Mouse (Mus musculus) kidney, adult 9 months (tissue): ENCODE measurements at regions not wholly inside any gene's neighbourhood (a gene's known extent, or its start where the extent isn't known, plus 50 kb on each side); places are given as distances from the start of the nearest gene placed in this dataset.

Source experiments
- DNase-seq: peaks from one replicate; pipeline ENCODE4 v3.0.0; 2022

GRCm38 (mm10) chr3:34593279-34593678 is 56.9 kb upstream of the Sox2 start:
- no peak for DNase-seq

DNA sequence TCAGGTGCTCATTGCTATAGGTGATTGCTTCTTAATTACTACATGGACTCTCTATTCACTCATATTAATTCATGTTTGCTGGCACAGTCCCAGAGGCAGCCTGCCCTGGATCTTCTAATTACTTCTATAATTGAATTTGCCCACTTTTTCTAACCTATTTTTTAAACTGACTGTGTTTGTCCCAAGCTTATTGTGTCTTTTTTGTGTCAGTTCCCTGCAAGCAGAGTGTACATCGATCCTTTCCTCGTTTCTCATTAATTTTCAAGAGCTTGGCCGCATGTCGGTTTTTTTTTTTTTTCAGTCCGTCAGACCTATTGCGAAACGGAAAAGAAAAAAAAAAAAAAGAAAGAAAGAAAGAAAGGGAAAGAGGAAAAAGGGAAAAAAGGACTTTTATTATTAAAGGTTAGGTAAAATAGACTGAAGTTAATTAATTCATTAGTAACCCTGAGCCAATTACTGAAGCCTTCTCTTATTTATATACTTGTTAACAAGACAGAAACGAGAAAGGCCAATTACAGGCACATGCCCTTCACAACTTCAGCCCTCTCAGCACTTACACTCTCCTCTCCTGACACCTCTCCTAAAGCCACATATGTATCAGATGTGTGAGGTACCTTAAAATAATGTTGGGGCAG is 72.2 kb upstream of the Sox2 start:
- DNase-seq, result no peak

DNA sequence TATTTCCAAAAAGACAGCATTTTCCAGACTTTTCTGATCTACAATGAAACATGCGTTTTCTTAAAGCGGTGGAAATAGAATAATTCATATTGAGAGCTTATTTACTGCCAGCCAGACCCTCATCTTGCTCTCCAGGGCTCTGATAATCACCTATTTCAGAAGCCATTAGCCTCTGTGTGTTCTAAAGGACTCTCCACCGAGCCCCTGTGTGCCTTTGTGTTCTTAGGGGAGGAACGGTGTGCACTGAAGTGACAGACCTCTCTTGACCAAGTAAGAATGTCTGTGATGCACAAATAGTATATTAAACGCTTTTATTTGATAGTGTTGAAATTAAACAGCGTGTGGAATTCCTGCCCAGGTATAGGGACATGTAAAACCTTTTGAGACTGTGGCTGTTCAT is 73.1 kb upstream of the Sox2 start:
- no peak for DNase-seq

GRCm38 (mm10) chr3:34576159-34576558 is 74.0 kb upstream of the Sox2 start:
- DNase-seq, result no peak

- no peak for DNase-seq
Measured at GRCm38 (mm10) chr3:34574711-34575350, 75.4 kb upstream of the Sox2 start.

DNA sequence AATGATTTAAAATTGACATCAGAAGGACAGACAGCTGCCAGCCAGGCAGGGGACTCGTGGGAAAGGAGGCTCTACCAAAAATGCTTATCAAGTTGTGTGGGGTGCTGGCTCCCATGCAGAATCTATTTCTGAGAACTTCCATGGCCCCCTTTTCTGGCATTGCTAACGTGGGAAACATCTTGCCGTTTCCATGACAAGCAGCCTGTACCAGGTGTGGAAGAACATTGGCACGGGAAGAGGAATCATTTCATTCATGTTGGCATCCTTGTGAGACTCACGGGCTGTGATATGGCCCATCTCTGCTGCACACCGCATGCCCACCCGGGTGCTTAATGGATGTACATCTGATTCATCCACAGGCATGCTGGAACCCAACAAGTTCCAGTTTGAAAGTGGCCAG is 76.9 kb upstream of the Sox2 start:
- DNase-seq, result no peak

DNA sequence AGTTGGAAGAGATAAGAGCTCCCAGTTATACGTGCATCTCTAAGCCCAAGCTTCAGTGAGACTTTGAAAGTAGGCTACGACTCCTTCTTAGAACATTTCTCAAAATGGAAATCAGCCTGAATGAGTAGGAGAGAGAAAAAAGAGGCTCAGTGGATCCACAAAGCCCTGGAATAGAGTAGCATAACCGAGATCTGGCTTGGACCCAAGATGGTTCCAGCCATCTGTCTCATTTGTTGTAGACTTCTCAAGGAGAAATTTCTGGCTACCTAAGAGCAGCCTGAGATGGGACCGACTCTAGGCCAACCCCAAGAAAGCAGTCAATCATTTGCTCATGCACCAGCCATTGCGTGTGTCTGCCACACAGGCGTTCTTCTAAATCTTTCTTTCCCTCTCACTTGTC is 78.1 kb upstream of the Sox2 start:
- no peak for DNase-seq

- no peak for DNase-seq
Measured at GRCm38 (mm10) chr3:34571630-34572029, 78.6 kb upstream of the Sox2 start.

- DNase-seq, result no peak
Measured at GRCm38 (mm10) chr3:34569998-34570397, 80.2 kb upstream of the Sox2 start.

- no peak for DNase-seq
Measured at GRCm38 (mm10) chr3:34568086-34568650, 82.0 kb upstream of the Sox2 start.

- no peak for DNase-seq
Measured at GRCm38 (mm10) chr3:34565386-34565785, 84.8 kb upstream of the Sox2 start.

GRCm38 (mm10) chr3:34562893-34563292 is 87.3 kb upstream of the Sox2 start:
- no peak for DNase-seq

DNA sequence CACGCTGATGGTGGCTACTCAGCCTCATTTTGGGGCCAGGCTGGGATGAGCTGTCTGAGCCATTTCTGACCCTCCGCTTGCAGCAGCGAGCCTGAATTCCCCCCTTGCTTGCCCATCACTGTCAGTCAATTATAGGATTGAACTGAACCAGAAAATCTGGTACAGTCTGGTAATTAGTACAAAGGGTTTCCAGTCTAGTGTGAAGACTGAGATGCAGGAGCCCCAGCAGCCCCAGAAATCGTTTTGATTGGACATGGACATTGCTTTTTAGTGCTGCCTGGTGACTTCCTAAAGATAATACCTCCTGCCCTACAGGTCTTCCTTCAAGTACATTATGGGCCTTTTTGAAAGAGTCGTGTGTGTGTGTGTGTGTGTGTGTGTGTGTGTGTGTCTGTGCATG is 88.5 kb upstream of the Sox2 start:
- DNase-seq, result no peak

DNA sequence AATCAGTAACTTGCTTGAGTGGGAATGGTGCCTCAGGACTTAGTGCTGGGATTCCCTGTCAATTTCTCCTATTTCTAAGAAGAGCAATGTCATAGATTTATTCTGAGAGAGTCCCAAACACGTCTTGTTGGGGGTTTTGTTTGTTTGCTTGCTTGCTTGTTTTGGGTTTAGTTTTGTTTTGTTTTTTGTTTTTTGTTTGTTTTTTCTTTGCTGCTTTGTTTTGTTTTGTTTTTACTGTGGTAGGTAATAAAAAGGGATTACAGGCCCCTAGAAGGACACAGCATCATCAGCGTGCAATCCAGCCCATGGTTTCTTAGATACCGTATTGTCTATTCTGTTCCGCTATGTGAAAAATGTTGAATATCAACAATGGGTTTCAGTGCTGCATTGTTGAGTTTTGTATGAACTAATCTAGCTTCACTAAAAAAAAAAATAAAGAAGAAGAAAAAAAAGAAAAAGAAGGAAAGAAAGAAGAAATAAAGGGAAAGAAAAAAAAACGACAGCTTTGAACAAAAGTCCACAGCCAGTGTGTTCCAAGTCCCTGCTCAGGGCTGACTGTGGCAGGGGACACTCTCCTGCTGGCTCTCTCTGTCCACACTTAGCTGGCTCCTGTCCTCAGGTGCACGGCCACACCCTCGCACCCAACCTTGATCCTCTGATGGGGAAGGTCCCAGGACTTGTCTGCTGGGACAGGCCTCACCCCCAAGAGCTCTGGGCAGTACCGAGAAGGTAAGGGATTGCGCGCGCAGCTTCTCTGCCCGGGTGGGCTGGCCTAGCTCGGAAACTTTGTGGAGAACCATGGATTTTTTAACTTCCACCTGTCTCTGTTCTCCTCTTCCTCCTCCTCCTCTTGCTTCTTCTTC is 90.1 kb upstream of the Sox2 start:
- no peak for DNase-seq

- no peak for DNase-seq
Measured at GRCm38 (mm10) chr3:34558821-34559520, 91.2 kb upstream of the Sox2 start.

- DNase-seq, result no peak
Measured at GRCm38 (mm10) chr3:34552542-34553208, 97.5 kb upstream of the Sox2 start.

DNA sequence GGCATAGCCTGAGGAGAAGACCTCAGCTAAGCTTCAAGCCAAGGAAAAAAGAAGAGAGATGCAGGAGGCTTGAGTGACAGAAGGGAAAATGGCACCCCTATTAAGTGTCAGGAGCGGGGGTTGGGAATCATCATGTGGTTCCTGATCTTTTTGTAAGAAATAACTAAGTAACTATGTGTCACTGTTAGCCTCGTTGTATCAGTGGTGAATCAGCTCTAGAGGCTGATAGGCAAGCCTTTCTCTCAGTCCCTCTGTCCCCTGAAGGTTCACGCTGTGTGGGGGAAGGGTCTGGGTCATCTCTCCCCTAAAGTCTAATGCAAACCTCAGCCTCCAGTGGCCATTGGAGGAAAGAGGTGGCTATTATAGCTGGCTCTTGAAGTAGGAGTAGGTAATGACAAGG is 99.1 kb upstream of the Sox2 start:
- no peak for DNase-seq

- DNase-seq, result no peak
Measured at GRCm38 (mm10) chr3:34550189-34550588, 100.0 kb upstream of the Sox2 start.

DNA sequence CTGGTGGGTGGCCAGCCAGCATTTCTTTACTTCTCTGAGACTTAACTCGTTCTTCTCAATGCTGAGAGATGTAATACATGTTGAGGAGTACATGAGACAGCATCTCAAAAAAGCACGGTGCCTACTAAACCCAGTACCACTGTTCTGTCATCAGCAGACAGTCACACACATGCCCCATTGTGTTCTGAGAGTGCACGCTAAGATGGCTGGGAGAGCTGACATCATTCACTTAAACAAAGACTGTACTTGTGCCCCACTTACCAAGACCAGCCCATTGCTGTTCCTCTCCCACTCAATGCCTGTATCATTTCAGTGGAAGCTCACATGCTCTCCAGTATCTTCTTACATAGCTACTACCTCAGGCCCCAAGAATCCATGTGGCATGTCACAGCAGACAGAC is 117.8 kb upstream of the Sox2 start:
- DNase-seq, result no peak

DNA sequence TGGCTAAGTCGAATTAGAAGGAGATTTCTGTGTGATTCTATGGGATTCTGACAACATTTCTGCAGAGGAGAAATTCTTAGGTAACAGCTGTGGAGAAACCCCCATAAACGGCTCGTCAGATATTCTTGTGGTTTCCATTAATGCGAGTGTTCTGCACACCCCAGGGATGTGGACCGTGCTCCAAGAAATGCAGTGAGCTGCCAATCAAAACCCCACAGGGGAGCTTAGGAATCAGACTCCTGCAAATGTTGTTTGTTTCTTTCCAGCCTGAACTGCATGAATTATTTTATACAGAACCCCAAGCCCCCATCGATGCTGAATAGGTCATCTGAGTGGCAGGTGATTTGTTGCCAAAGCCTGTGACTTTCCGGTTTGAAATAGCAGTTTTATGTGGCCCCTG is 118.4 kb upstream of the Sox2 start:
- no peak for DNase-seq

DNA sequence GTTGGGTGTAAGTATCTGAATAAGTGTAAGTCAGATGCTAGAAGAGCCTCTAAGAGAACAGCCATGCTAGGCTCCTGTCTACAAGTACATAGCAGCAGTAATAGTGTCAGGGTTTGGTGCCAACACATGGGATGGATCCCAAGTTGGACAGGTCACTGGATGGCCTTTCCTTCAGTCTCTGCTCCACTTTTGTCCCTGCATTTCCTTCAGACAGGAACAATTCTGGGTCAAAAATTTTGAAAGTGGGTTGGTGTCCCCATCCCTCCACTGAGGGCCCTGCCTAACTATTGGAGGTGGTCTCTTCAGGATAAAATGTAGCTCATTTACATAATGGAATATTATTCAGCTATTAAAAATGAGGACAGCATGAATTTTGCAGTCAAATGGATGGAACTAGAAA is 122.7 kb upstream of the Sox2 start:
- DNase-seq, result no peak

DNA sequence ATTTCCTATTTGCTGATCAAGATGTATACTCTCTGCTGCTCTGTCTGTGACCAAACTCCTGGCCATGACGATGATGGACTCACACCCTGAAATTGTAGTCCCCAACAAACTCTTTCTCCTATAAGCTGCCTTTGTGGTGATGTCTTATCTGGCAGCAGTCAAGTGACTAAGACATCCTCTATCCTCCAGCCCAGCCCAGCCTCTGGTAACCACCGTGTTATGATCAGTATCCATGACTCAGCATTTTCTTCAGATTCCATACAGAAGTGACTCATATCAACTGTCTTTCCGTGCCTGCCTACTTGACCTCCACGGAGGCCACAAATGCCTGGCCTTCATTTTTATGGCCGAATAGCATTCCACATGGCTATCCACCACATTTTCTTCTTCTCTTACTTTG is 124.5 kb upstream of the Sox2 start:
- DNase-seq, result no peak
